ENCODE assay signal across 24 mouse cellular contexts in genomic region chr10:3180103-3180502, GRCm38 (mm10).
DNase-seq lines count a peak whose midpoint lies in the region; ATAC-seq lines count a peak whose summit lies in the region.
"Had no signal": no experiment of that assay in that cellular context is flagged by ENCODE, and none has a peak within 500 bp of the region (broad histone marks: within the 10 kb centered on the region; RNA-seq: fewer than 3 reads in every experiment).

No protein-coding gene starts in this region.

- no peak overlapping the region for H3K4me2 ChIP-seq in forebrain, embryonic 14.5 days (ENCODE audit: low read length)
- H3K4me2 ChIP-seq: embryonic facial prominence, embryonic 13.5 days; forebrain, embryonic 12.5 days; heart, embryonic 11.5 days; hindbrain, embryonic 12.5 days; hindbrain, embryonic 15.5 days had no signal

- peak; percentile 62; the same call in 1 of the 2 replicates for ATAC-seq in cerebellum, adult (ENCODE audit: insufficient number of reproducible peaks, low FRiP score, low TSS enrichment)
- no peak for ATAC-seq in activated CD4-positive, CD25-positive, alpha-beta regulatory T cell, adult 4 months
- no peak for ATAC-seq in forebrain, embryonic 14.5 days
- ATAC-seq: forebrain, embryonic 16.5 days; intestine, postnatal 0 days; Patski had no signal

- H3K4me3 ChIP-seq in forebrain, embryonic 14.5 days (ENCODE audit: low read depth, low read length): no peak overlapping the region
- H3K4me3 ChIP-seq: embryonic facial prominence, embryonic 10.5 days; embryonic facial prominence, embryonic 13.5 days; erythroblast, embryonic 14.5 days; forebrain, embryonic 12.5 days; hindbrain, embryonic 12.5 days; hindbrain, embryonic 15.5 days had no signal

- no peaks in the 10 kb centered on the region for H3K36me3 ChIP-seq in forebrain, embryonic 14.5 days (ENCODE audit: control insufficient read depth, insufficient read depth, low read length)
- H3K36me3 ChIP-seq: embryonic facial prominence, embryonic 10.5 days; embryonic facial prominence, embryonic 13.5 days; forebrain, embryonic 12.5 days; hindbrain, embryonic 12.5 days; hindbrain, embryonic 15.5 days had no signal

- intact Hi-C loops in left cerebral cortex, postnatal 10 days (cut with DNase I): no loop called here

- H3K27ac ChIP-seq in forebrain, embryonic 14.5 days (ENCODE audit: low read depth, low read length): no peak overlapping the region
- H3K27ac ChIP-seq: embryonic facial prominence, embryonic 10.5 days; embryonic facial prominence, embryonic 13.5 days; forebrain, embryonic 12.5 days; hindbrain, embryonic 12.5 days; hindbrain, embryonic 15.5 days had no signal

- H3K9me3 ChIP-seq in forebrain, embryonic 14.5 days (replicated peaks; ENCODE audit: control insufficient read depth, low read length): no peaks in the 10 kb centered on the region
- H3K9me3 ChIP-seq: embryonic facial prominence, embryonic 13.5 days; hindbrain, embryonic 15.5 days had no signal

- H3K4me1 ChIP-seq in forebrain, embryonic 14.5 days (ENCODE audit: control insufficient read depth, insufficient read depth, low read length): no peaks in the 10 kb centered on the region
- H3K4me1 ChIP-seq: embryonic facial prominence, embryonic 10.5 days; embryonic facial prominence, embryonic 13.5 days; forebrain, embryonic 12.5 days; hindbrain, embryonic 12.5 days; hindbrain, embryonic 15.5 days had no signal

- no peak for DNase-seq in cerebellum, postnatal 4 days (ENCODE audit: low spot score in 2 of 2)
- DNase-seq in cerebellum, adult 18-20 months: peak; percentile 48 to 49
- peak; percentile 76 for DNase-seq in cerebellum, adult 9-10 months
- DNase-seq in cerebellum, postnatal 36 days: peak; percentile 18 to 19
- DNase-seq in left cerebral cortex, postnatal 10 days (ENCODE audit: extremely low spot score in 1 of 2, low spot score in 2 of 2): no peak
- DNase-seq in forebrain, embryonic 14.5 days (ENCODE audit: low spot score): no peak
- DNase-seq: adrenal gland, adult 2 months; adrenal gland, postnatal 14 days; embryo, embryonic 11 days; gastrocnemius, postnatal 10 days; gastrocnemius, postnatal 36 days; kidney, adult 2 months had no signal

- H3K27me3 ChIP-seq in forebrain, embryonic 14.5 days (replicated peaks; ENCODE audit: control insufficient read depth, insufficient read depth, low read length): no peaks in the 10 kb centered on the region
- H3K27me3 ChIP-seq: embryonic facial prominence, embryonic 13.5 days; forebrain, embryonic 12.5 days; hindbrain, embryonic 12.5 days; hindbrain, embryonic 15.5 days; Patski had no signal

- H3K9ac ChIP-seq in forebrain, embryonic 14.5 days (ENCODE audit: low read length): no peak overlapping the region
- H3K9ac ChIP-seq: embryonic facial prominence, embryonic 13.5 days; forebrain, embryonic 12.5 days; hindbrain, embryonic 12.5 days; hindbrain, embryonic 15.5 days had no signal

Comparison
In these comparisons a context has a peak if more than half of its experiments do, and no peak if none do; other contexts are left out.
1. DNase-seq: peak in cerebellum, adult 18-20 months (2 of 2), cerebellum, adult 9-10 months (single experiment) and cerebellum, postnatal 36 days (2 of 2); none in cerebellum, postnatal 4 days (0 of 2), left cerebral cortex, postnatal 10 days (0 of 2) and forebrain, embryonic 14.5 days (single experiment).